Mouse (Mus musculus) left cerebral cortex, postnatal 10 days (tissue): ENCODE data around the gene Gm45062. TPM values are rescaled to one million over a fixed set of nuclear protein-coding genes. Genes with fewer than 3 reads are reported as not detected.

Experiments
- DNase-seq, 2 experiments: peaks; one replicate each; pipeline ENCODE4 v3.0.0; 2021 to 2022; ENCODE audit warnings: low spot score in 2 of 2, mixed read lengths in 1 of 2; ENCODE audit errors: extremely low spot score in 1 of 2
- intact Hi-C: fragments of 180-260 bp; cut with DNase I; formaldehyde crosslinking; loops from one replicate; pipeline ENCODE4 v1.15.1; 2025
- total RNA-seq, 2 experiments: library from RNA; stranded (reverse); gene quantifications; 2 replicates each; pipeline ENCODE4 v1.2.3; 2021

Gm45062 gene
- total RNA-seq, 2 experiments from 2014 or later = 5.9 to 6.1 TPM

GRCm38 (mm10) chr6:8358232-8358631 is 99.0 kb downstream of the Gm45062 start:
- intact Hi-C loops = no loop called here
- DNase-seq = no peak

GRCm38 (mm10) chr6:8358782-8359181 is 99.5 kb downstream of the Gm45062 start:
- no peak for DNase-seq
- intact Hi-C loops = no loop called here

GRCm38 (mm10) chr6:8360805-8361204 is 101.6 kb downstream of the Gm45062 start:
- DNase-seq = no peak

GRCm38 (mm10) chr6:8364033-8364756 is 104.9 kb downstream of the Gm45062 start:
- no peak for DNase-seq
- intact Hi-C loops = no loop called here

More at GRCm38 (mm10) chr6:8360805-8361204, 101.6 kb downstream of the Gm45062 start:
- intact Hi-C loops = no loop called here

GRCm38 (mm10) chr6:8364757-8365150 is 105.5 kb downstream of the Gm45062 start:
- no peak for DNase-seq
- intact Hi-C loops = no loop called here

GRCm38 (mm10) chr6:8367675-8368074 is 108.4 kb downstream of the Gm45062 start:
- DNase-seq = no peak
- intact Hi-C loops = no loop called here

- no peak for DNase-seq
- intact Hi-C loops = no loop called here
These were observed 109.1 kb downstream of the Gm45062 start for GRCm38 (mm10) chr6:8368198-8368864.

GRCm38 (mm10) chr6:8370624-8371023 is 111.4 kb downstream of the Gm45062 start:
- intact Hi-C loops = no loop called here
- no peak for DNase-seq

- intact Hi-C loops = no loop called here
- DNase-seq = no peak
These were observed 113.8 kb downstream of the Gm45062 start for GRCm38 (mm10) chr6:8373051-8373450.

- intact Hi-C loops = no loop called here
- no peak for DNase-seq
These were observed 114.6 kb downstream of the Gm45062 start for GRCm38 (mm10) chr6:8373851-8374250.

- no peak for DNase-seq
- intact Hi-C loops = no loop called here
These were observed 115.0 kb downstream of the Gm45062 start for GRCm38 (mm10) chr6:8374290-8374689.

GRCm38 (mm10) chr6:8374712-8375111 is 115.5 kb downstream of the Gm45062 start:
- intact Hi-C loops = no loop called here

GRCm38 (mm10) chr6:8376351-8376750 is 117.1 kb downstream of the Gm45062 start:
- no peak for DNase-seq
- intact Hi-C loops = no loop called here

More at GRCm38 (mm10) chr6:8374712-8375111, 115.5 kb downstream of the Gm45062 start:
- DNase-seq = no peak

GRCm38 (mm10) chr6:8377667-8378066 is 118.4 kb downstream of the Gm45062 start:
- DNase-seq = no peak
- intact Hi-C loops = no loop called here

GRCm38 (mm10) chr6:8389307-8389706 is 130.1 kb downstream of the Gm45062 start:
- no peak for DNase-seq
- intact Hi-C loops = no loop called here

- DNase-seq = no peak
- intact Hi-C loops = no loop called here
These were observed 131.0 kb downstream of the Gm45062 start for GRCm38 (mm10) chr6:8390296-8390695.

GRCm38 (mm10) chr6:8390935-8391334 is 131.7 kb downstream of the Gm45062 start:
- intact Hi-C loops = no loop called here
- no peak for DNase-seq

GRCm38 (mm10) chr6:8393029-8393428 is 133.8 kb downstream of the Gm45062 start:
- DNase-seq = no peak
- intact Hi-C loops = no loop called here

- DNase-seq = no peak
- intact Hi-C loops = no loop called here
These were observed 134.8 kb downstream of the Gm45062 start for GRCm38 (mm10) chr6:8394044-8394443.

- intact Hi-C loops = no loop called here
- no peak for DNase-seq
These were observed 135.8 kb downstream of the Gm45062 start for GRCm38 (mm10) chr6:8395061-8395460.
